Mouse (Mus musculus): Measurements from ENCODE around the gene Cntn4.

The Cntn4 gene

DNA sequence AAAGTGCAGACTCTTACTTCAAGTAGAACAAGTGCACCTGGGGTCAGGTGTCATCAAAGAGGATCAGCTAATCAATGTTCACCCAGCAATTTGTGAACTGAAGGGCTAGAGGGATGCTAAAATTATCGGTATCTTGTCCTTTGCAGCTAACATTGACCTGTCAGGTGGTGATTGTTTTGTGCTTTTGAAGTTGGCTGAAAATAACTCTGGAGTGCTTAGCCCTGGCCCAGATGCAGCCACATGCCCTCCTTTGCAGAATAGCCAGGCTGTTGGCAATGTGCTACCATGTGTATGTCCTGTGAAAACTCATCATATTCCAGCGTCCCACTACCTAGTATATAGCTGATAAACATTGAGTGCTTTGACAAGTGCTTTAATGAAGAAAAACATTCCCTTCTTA is 786.4 kb downstream of the Cntn4 start:
- DNase-seq (ENCODE audit: low spot score) = no peak

DNA sequence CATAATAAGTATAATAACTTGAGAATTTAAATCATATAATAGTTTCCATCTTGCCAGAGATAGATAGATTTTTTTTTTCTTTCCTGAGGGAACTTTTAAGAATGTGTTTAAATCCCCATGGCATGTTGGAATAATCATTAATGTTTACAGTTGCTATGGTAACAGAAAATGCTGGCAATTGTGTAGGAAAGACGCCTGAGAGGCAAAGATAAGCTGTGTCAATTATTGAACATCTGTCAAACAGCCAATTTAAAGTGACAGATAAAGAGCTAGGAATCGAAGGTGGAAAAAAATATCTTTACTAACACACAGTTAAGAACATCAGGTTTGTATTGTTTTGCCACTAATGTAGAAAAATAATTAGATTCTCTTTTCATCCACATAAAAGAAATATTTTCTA is 788.3 kb downstream of the Cntn4 start:
- DNase-seq (ENCODE audit: low spot score) = peak; percentile 9

- DNase-seq (ENCODE audit: low spot score) = no peak
Measured at GRCm38 (mm10) chr6:106466267-106467029, 789.0 kb downstream of the Cntn4 start.

GRCm38 (mm10) chr6:106471840-106472608 is 794.6 kb downstream of the Cntn4 start:
- DNase-seq (ENCODE audit: low spot score) = no peak

DNA sequence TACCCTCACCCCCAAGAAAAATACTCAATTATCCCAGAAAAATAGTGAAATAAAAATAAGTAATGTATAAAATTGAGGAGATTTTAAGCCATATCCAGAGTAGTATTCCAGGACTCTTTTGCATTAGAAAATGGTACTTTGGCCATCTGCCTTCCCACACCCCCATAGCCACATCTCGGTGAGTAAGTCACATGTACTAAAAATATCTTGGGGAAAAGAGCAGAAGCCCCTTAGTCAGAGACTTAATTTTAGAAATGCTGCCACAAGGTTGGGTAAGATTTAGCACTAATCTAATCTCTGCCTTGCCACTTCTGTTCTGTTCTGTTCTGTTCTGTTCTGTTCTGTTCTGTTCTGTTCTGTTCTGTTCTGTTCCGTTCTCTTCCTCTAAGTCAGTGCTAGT is 796.4 kb downstream of the Cntn4 start:
- no peak for DNase-seq (ENCODE audit: low spot score)

DNA sequence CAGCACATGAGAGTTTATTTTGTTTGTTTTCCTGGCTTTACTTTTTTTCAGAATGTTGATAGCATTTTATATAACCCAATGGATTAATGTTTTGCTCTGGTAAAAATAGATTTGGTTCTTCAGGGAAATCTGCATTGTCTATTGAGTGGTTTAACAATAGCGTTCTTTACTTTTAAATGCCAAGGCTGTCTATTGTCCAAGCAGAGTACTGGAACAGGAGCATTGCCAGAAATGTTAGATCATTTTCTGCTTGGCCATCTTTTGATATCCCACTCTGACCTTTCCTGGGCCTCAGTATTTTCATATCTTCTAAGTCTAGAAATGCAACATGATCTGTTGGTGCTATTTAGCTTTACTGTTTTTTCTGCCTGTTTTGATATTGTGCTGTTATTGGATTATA is 804.1 kb downstream of the Cntn4 start:
- DNase-seq (ENCODE audit: low spot score) = no peak

DNA sequence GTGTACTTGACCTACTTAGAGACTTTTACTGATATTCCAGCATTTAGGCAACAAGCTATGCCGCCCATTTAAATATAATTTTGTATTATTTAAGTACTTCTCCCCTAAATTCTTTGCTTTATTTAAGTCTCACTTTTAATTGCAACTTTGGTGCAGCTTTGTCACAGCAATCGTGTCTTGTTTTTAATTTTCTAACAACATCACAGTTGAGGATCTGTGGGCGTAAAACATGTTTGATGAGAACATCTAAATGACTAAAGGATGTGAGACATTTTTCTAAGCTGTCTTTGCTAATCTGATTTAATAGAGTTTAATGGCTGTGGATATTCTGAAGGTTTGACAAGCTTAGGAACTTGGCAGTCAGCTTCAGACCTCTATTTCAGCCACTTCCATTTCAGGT is 818.8 kb downstream of the Cntn4 start:
- no peak for DNase-seq (ENCODE audit: low spot score)

GRCm38 (mm10) chr6:106499166-106499565 is 821.7 kb downstream of the Cntn4 start:
- no peak for DNase-seq (ENCODE audit: low spot score)

- DNase-seq (ENCODE audit: low spot score) = no peak
Measured at GRCm38 (mm10) chr6:106503961-106504360, 826.5 kb downstream of the Cntn4 start.

DNA sequence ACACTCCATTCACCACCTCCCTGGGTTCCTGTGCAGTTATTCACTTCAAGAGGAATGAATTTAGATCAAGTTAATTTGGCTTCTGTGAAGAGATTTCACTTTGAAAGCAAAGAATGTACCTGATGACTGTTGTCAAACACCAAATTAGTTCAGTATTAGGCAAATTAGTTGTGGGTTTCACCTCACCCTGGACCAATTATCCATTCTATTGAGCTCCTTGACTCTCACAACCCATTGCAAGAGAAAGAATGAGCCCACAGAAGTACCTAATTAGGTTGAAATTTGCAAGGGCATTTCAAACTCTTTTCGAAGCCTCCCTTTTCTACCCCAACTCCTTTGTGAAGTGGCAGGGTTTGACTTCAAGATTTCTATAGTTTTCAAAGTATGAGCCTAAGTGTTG is 842.9 kb downstream of the Cntn4 start:
- no peak for DNase-seq (ENCODE audit: low spot score)

GRCm38 (mm10) chr6:106543500-106543899 is 866.0 kb downstream of the Cntn4 start:
- DNase-seq (ENCODE audit: low spot score) = no peak

GRCm38 (mm10) chr6:106561649-106562048 is 884.2 kb downstream of the Cntn4 start:
- no peak for DNase-seq (ENCODE audit: low spot score)

- no peak for DNase-seq (ENCODE audit: low spot score)
Measured at GRCm38 (mm10) chr6:106565316-106565715, 887.9 kb downstream of the Cntn4 start.

- DNase-seq (ENCODE audit: low spot score) = no peak
Measured at GRCm38 (mm10) chr6:106565769-106566459, 888.5 kb downstream of the Cntn4 start.

DNA sequence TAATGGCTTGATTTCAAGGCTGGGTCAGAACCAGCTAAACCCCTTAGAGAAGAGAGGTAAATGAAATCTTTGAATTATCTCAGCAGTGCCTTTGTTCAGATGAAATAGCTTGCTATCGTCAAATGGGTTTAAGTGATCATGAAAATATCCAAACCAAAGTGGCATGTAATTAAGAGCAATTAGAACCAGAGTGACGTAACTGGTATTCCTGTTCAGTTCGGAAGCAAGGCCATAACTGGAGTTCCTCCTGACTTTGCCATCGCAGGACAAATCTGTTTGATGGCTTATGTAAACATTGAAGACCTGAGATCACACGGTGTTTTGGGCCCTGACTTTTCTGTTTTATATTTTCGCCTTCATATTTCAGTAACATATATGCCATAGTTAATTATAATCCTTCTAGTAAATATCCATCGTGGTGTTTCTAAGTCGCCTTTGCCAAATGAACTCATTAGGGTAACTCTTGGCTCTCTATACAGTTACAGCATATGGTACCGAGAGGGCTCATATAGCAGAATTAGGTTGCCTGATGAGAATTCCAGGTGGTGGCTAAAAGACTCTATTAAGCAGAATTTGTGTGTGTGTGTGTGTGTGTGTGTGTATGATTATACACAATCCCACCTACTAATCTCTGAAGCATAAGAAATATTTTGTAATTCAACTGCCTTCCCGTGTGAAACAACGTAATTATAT is 889.6 kb downstream of the Cntn4 start:
- DNase-seq (ENCODE audit: low spot score) = no peak

GRCm38 (mm10) chr6:106580124-106580523 is 902.7 kb downstream of the Cntn4 start:
- no peak for DNase-seq (ENCODE audit: low spot score)

GRCm38 (mm10) chr6:106593756-106594155 is 916.3 kb downstream of the Cntn4 start:
- DNase-seq (ENCODE audit: low spot score) = no peak

- no peak for DNase-seq (ENCODE audit: low spot score)
Measured at GRCm38 (mm10) chr6:106617081-106617480, 939.6 kb downstream of the Cntn4 start.

DNA sequence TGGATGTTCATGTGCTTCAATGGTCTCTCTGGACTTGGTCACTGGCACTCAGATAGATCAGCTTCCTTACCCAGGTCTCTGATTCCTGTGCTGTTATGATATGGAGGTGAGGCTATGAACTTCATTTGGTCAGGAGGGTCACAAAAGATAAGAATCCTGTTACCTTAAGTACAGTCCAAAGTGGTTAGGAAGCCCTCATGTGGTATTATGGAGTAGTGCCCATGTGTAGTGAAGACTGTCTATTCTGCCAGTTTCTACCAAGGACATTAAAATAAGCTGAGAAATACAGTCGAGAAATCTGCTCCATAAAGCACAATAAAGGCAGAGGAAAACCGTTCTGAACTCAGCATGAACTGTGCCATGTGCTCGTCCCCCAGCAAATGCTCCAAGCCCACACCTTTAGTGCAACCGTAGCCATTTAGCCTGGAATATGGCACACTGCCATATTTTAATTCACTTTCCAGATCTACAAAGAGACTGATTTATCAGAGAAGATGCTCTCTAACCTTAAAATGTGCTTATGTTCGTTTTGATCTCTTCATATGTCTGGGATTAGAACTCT is 943.8 kb downstream of the Cntn4 start:
- DNase-seq (ENCODE audit: low spot score) = no peak

GRCm38 (mm10) chr6:106643026-106643425 is 965.6 kb downstream of the Cntn4 start:
- no peak for DNase-seq (ENCODE audit: low spot score)

DNA sequence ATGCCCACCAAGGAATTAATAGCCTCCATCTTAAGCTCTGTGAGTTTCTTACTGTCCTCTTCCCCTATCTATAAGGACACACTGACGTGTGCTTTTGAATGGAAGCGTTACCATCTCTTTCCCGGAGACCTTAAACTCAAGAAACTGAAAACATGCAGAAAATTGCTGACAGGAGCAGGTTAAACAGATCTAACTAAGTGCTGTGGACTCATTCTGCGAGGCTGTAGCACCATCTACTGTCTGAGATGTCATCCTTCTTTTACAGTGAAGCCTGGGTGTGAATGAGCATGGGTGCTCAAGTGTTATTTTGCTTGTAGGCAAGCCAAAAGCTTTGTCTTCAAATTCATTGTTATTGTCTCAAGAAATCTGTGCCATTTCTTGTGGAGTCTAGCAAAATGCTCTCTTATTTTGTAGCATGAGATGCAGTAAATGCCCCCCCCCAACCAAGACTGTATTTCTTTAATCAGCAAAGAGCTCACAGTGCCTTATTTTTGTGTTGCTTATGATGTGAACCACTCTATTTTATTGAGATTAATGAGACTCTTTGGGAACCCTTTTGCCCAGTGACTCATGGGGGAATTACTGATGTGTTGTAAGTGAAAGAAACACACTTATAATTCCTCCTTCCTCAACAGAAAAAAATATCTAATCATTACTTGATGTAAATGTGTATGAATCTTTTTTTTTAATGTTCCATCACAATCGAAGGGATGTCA is 968.2 kb downstream of the Cntn4 start:
- DNase-seq (ENCODE audit: low spot score) = peak; percentile 73

All from embryo, embryonic 10 days (tissue).